Mouse (Mus musculus): ENCODE results near the gene Pemt.

The Pemt gene

GRCm38 (mm10) chr11:60011516-60011915, 34.8 kb downstream of the Pemt start:
- in situ Hi-C loops (cut with MboI; ENCODE audit: unreplicated experiment in 2 of 2), result no loop called here

GRCm38 (mm10) chr11:60009451-60009850, 36.8 kb downstream of the Pemt start:
- in situ Hi-C loops (cut with MboI; ENCODE audit: unreplicated experiment in 2 of 2), result no loop called here

GRCm38 (mm10) chr11:60005866-60006265, 40.4 kb downstream of the Pemt start:
- in situ Hi-C loops (cut with MboI; ENCODE audit: unreplicated experiment in 2 of 2), result no loop called here

- in situ Hi-C loops (cut with MboI; ENCODE audit: unreplicated experiment in 2 of 2), result no loop called here
Observed at GRCm38 (mm10) chr11:60004716-60005115, 41.6 kb downstream of the Pemt start.

DNA sequence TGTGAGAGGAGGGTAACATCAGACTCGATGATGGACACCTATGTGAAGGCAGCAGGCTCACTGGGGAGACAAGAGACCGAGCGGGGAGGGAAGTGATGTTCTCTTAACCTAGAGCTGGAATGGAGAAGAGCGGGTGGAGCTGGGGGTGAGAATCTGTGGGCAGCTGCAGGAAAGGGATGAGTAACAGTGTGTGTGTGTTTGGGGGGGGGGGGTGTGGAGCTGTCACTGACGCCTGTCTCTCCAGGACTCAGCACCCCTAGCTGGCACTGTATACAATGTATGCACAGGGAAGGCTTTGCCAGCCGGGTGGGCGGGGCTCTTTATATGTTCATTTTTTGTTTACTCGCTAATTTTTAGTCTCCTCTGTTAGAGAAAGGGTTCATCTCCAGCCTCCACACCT, 42.5 kb downstream of the Pemt start:
- in situ Hi-C loops (cut with MboI; ENCODE audit: unreplicated experiment in 2 of 2), result no loop called here

- in situ Hi-C loops (cut with MboI; ENCODE audit: unreplicated experiment in 2 of 2), result no loop called here
Observed at GRCm38 (mm10) chr11:60001231-60001980, 44.9 kb downstream of the Pemt start.

GRCm38 (mm10) chr11:59994318-59994717, 52.0 kb downstream of the Pemt start:
- in situ Hi-C loops (cut with MboI; ENCODE audit: unreplicated experiment in 2 of 2), result no loop called here

DNA sequence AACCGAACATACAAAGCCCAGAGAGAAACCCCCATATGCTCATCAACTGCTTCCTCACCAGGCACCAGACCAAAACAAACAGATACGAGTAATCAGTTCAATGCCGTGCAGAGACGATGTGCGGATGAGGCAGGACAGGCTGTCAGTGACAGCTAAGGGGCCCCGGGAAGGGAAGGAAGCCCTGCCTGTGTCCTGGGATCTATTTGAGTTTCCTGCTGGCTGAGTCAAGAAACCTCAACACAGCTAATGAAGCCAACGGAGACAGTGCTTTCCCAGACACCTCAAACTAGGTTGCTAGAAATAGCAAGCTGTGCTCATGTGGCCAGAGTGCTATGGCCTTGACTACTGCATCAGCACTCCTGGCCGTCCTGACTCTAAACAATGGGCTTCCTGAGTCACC, 54.9 kb downstream of the Pemt start:
- in situ Hi-C loops (cut with MboI; ENCODE audit: unreplicated experiment in 2 of 2), result no loop called here

- in situ Hi-C loops (cut with MboI; ENCODE audit: unreplicated experiment in 2 of 2), result no loop called here
Observed at GRCm38 (mm10) chr11:59989406-59989805, 56.9 kb downstream of the Pemt start.

GRCm38 (mm10) chr11:59977831-59978230, 68.5 kb downstream of the Pemt start:
- in situ Hi-C loops (cut with MboI; ENCODE audit: unreplicated experiment in 2 of 2), result loop anchor here in 1 of 2 experiments (5.0 kb wide), 1 partner anchor 49 kb away; no protein-coding TSS in a partner anchor

GRCm38 (mm10) chr11:59975241-59975640, 71.0 kb downstream of the Pemt start:
- in situ Hi-C loops (cut with MboI; ENCODE audit: unreplicated experiment in 2 of 2), result loop anchor here in 1 of 2 experiments (5.0 kb wide), 1 partner anchor 52 kb away; no protein-coding TSS in a partner anchor

DNA sequence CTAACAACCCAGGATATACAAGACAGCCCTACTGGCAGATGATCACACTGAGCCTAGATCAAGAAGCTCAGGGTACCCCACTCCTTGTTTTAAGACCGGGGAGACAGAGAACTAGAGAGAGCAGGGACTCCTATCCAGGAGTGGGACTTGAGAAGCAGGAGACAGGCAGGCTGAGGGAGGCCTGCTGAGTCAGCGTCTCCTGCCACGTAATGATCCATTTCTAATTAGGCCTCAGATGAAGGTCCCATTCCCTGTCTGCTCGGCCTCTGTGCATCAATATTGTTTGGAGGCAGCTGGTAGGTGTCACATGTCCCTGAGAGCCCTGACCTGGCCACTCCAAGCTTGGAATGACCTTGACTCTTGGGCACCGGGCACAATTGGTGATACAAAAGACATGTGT, 72.9 kb downstream of the Pemt start:
- in situ Hi-C loops (cut with MboI; ENCODE audit: unreplicated experiment in 2 of 2), result loop anchor here in 1 of 2 experiments (5.0 kb wide), 1 partner anchor 59 kb away; no protein-coding TSS in a partner anchor

DNA sequence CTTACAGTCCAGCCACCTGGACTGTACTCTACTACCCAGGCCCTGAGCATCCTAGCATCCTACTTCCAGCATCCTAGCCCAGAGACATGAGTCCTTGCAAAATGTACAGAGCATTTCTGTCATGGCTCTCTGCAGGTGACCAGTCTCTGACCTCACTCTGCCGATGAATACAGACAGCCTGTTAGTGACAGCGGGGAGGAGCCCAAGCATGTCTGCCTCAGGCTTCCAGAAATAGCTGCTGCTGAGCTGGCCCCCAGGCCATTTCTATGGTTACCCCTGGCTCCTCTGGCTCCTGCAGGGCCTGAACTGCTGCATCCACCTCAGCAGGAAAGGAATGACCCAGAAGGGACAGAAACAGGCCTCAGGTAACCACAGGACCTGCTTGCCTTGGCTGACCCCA, 74.6 kb downstream of the Pemt start:
- in situ Hi-C loops (cut with MboI; ENCODE audit: unreplicated experiment in 2 of 2), result loop anchor here in 1 of 2 experiments (5.0 kb wide), 1 partner anchor 61 kb away; no protein-coding TSS in a partner anchor

GRCm38 (mm10) chr11:59970780-59971179, 75.5 kb downstream of the Pemt start:
- in situ Hi-C loops (cut with MboI; ENCODE audit: unreplicated experiment in 2 of 2), result loop anchor here in 1 of 2 experiments (5.0 kb wide), 1 partner anchor 62 kb away; no protein-coding TSS in a partner anchor

GRCm38 (mm10) chr11:59967765-59968164, 78.5 kb downstream of the Pemt start:
- in situ Hi-C loops (cut with MboI; ENCODE audit: unreplicated experiment in 2 of 2), result loop anchor here (5.0 to 10.0 kb wide), 2 partner anchors 90 to 107 kb away; no protein-coding TSS in a partner anchor

GRCm38 (mm10) chr11:59966102-59966483, 80.2 kb downstream of the Pemt start:
- in situ Hi-C loops (cut with MboI; ENCODE audit: unreplicated experiment in 2 of 2), result loop anchor here (5.0 to 10.0 kb wide), 2 partner anchors 89 to 109 kb away; no protein-coding TSS in a partner anchor

GRCm38 (mm10) chr11:59965227-59966101, 80.8 kb downstream of the Pemt start:
- in situ Hi-C loops (cut with MboI; ENCODE audit: unreplicated experiment in 2 of 2), result loop anchor here (5.0 to 10.0 kb wide), 2 partner anchors 88 to 109 kb away; no protein-coding TSS in a partner anchor

GRCm38 (mm10) chr11:59964818-59965217, 81.5 kb downstream of the Pemt start, which contains the start of gene Rasd1:
TSS of gene Rasd1 (minus strand) at chr11:59964944.
- in situ Hi-C loops (cut with MboI; ENCODE audit: unreplicated experiment in 2 of 2), result loop anchor here (5.0 to 10.0 kb wide), 2 partner anchors 88 to 110 kb away; no protein-coding TSS in a partner anchor

DNA sequence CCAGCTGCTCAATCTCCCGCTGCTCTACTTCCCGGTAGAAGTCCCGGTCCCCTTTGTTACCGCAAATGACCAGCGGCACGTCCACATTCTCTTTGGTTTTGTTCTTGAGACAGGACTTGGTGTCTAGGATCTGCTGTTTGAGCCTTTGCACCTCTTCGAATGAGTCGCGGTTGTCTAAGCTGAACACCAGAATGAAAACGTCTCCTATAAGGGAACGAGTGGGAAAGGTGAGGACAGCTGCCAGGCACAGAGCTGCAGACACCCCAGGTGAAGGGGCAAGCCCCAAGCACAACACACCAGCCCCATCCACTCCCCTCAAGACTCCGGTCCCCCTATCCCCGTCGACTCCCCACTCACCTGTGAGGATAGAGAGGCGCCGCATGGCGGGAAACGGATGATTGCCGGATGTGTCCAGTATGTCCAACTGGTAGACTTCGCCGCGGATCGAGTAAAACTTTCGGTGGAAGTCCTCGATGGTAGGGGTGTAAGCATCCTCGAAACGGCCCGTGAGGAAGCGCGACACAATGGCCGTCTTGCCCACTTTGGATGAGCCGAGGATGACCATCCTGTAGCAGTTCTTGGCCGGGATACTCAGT, 82.0 kb downstream of the Pemt start:
- in situ Hi-C loops (cut with MboI; ENCODE audit: unreplicated experiment in 2 of 2), result loop anchor here in 1 of 2 experiments (10.0 kb wide), 1 partner anchor 111 kb away; no protein-coding TSS in a partner anchor
